Mouse (Mus musculus): ENCODE measurements at regions not wholly inside any gene's neighbourhood (a gene's known extent, or its start where the extent isn't known, plus 50 kb on each side); places are given as distances from the start of the nearest gene placed in this dataset.

GRCm38 (mm10) chr1:72006696-72007291, 205.3 kb downstream of the Mreg start:
- H3K27me3 ChIP-seq (ENCODE audit: control insufficient read depth, insufficient read depth, low read length), result no peaks in the 10 kb centered on the region
- no peak overlapping the region for H3K27ac ChIP-seq
- H3K9ac ChIP-seq (replicated peaks), result no peak overlapping the region
- no peak overlapping the region for H3K4me3 ChIP-seq (ENCODE audit: insufficient read depth in 1 of 2, low read depth in 2 of 2, low read length in 2 of 2)
- DNase-seq (ENCODE audit: low read depth in 3 of 3, low spot score in 3 of 3), result no peak
- WGBS (ENCODE audit: insufficient replicate concordance), result 62% methylated on average over 7 of the region's 7 CpGs
- H3K9me3 ChIP-seq (ENCODE audit: control insufficient read depth, low read length), result no peaks in the 10 kb centered on the region
- H3K4me2 ChIP-seq (ENCODE audit: low read depth), result no peak overlapping the region
- no peak for ATAC-seq (ENCODE audit: insufficient read depth)
- H3K36me3 ChIP-seq (replicated peaks; ENCODE audit: control insufficient read depth, insufficient read depth, low read depth), result no peaks in the 10 kb centered on the region
- TF ChIP-seq EP300 (IDR thresholded peaks at IDR 0.05; ENCODE audit: low read depth), result no peak
- no peak for TF ChIP-seq CTCF (IDR thresholded peaks at IDR 0.05; ENCODE audit: low read depth)
- H3K4me1 ChIP-seq (replicated peaks; ENCODE audit: control insufficient read depth in 2 of 2, insufficient read depth in 2 of 2, low read length in 1 of 2), result peaks cover 3 to 12% of the 10 kb centered on the region in 2 experiments; a peak in 3 of 4 replicates

GRCm38 (mm10) chr1:72005956-72006355, 206.2 kb downstream of the Mreg start:
- 56% methylated on average over 8 of the region's 8 CpGs for WGBS (ENCODE audit: insufficient replicate concordance)
- Histone ChIP-seq H3K9me3 (ENCODE audit: control insufficient read depth, low read length) (no peaks in the 10 kb centered on the region), H3K4me1 (replicated peaks; ENCODE audit: control insufficient read depth in 2 of 2, insufficient read depth in 2 of 2, low read length in 1 of 2) (peaks cover 3 to 12% of the 10 kb centered on the region in 2 experiments; a peak in 3 of 4 replicates), H3K4me2 (ENCODE audit: low read depth) (no peak overlapping the region), H3K36me3 (replicated peaks; ENCODE audit: control insufficient read depth, insufficient read depth, low read depth) (no peaks in the 10 kb centered on the region), H3K9ac (replicated peaks) (no peak overlapping the region), H3K27ac (no peak overlapping the region), H3K4me3 (ENCODE audit: insufficient read depth in 1 of 2, low read depth in 2 of 2, low read length in 2 of 2) (no peak overlapping the region), H3K27me3 (ENCODE audit: control insufficient read depth, insufficient read depth, low read length) (no peaks in the 10 kb centered on the region)
- TF ChIP-seq CTCF (IDR thresholded peaks at IDR 0.05; ENCODE audit: low read depth) (no peak), EP300 (IDR thresholded peaks at IDR 0.05; ENCODE audit: low read depth) (no peak)
- ATAC-seq (ENCODE audit: insufficient read depth), result no peak
- DNase-seq (ENCODE audit: low read depth in 3 of 3, low spot score in 3 of 3), result no peak

GRCm38 (mm10) chr1:72005550-72005949, 206.6 kb downstream of the Mreg start:
- H3K9me3 ChIP-seq (ENCODE audit: control insufficient read depth, low read length), result no peaks in the 10 kb centered on the region
- DNase-seq (ENCODE audit: low read depth in 3 of 3, low spot score in 3 of 3) (no peak), ATAC-seq (ENCODE audit: insufficient read depth) (no peak)
- H3K4me1 ChIP-seq (replicated peaks; ENCODE audit: control insufficient read depth in 2 of 2, insufficient read depth in 2 of 2, low read length in 1 of 2), result peaks cover 3 to 12% of the 10 kb centered on the region in 2 experiments; a peak in 3 of 4 replicates
- no peaks in the 10 kb centered on the region for H3K36me3 ChIP-seq (replicated peaks; ENCODE audit: control insufficient read depth, insufficient read depth, low read depth)
- no peak overlapping the region for H3K9ac ChIP-seq (replicated peaks)
- H3K4me3 ChIP-seq (ENCODE audit: insufficient read depth in 1 of 2, low read depth in 2 of 2, low read length in 2 of 2), result no peak overlapping the region
- WGBS (ENCODE audit: insufficient replicate concordance), result 71% methylated on average over 7 of the region's 7 CpGs
- H3K4me2 ChIP-seq (ENCODE audit: low read depth), result no peak overlapping the region
- H3K27me3 ChIP-seq (ENCODE audit: control insufficient read depth, insufficient read depth, low read length), result no peaks in the 10 kb centered on the region
- H3K27ac ChIP-seq, result no peak overlapping the region
- TF ChIP-seq CTCF (IDR thresholded peaks at IDR 0.05; ENCODE audit: low read depth), result no peak
- TF ChIP-seq EP300 (IDR thresholded peaks at IDR 0.05; ENCODE audit: low read depth), result no peak

GRCm38 (mm10) chr1:72003424-72004278, 208.5 kb downstream of the Mreg start:
- Histone ChIP-seq H3K9me3 (ENCODE audit: control insufficient read depth, low read length) (no peaks in the 10 kb centered on the region), H3K4me2 (ENCODE audit: low read depth) (no peak overlapping the region), H3K4me1 (replicated peaks; ENCODE audit: control insufficient read depth in 2 of 2, insufficient read depth in 2 of 2, low read length in 1 of 2) (peaks cover 0 to 4% of the 10 kb centered on the region in 2 experiments; a peak in 2 of 4 replicates), H3K27me3 (ENCODE audit: control insufficient read depth, insufficient read depth, low read length) (no peaks in the 10 kb centered on the region), H3K4me3 (ENCODE audit: insufficient read depth in 1 of 2, low read depth in 2 of 2, low read length in 2 of 2) (no peak overlapping the region), H3K27ac (no peak overlapping the region), H3K9ac (replicated peaks) (no peak overlapping the region), H3K36me3 (replicated peaks; ENCODE audit: control insufficient read depth, insufficient read depth, low read depth) (no peaks in the 10 kb centered on the region)
- no peak for TF ChIP-seq CTCF (IDR thresholded peaks at IDR 0.05; ENCODE audit: low read depth)
- ATAC-seq (ENCODE audit: insufficient read depth), result no peak
- WGBS (ENCODE audit: insufficient replicate concordance), result 52% methylated on average over 14 of the region's 14 CpGs
- DNase-seq (ENCODE audit: low read depth in 3 of 3, low spot score in 3 of 3), result no peak

GRCm38 (mm10) chr1:72002471-72003116, 209.5 kb downstream of the Mreg start:
- no peaks in the 10 kb centered on the region for H3K36me3 ChIP-seq (replicated peaks; ENCODE audit: control insufficient read depth, insufficient read depth, low read depth)
- DNase-seq (ENCODE audit: low read depth in 3 of 3, low spot score in 3 of 3) (no peak), ATAC-seq (ENCODE audit: insufficient read depth) (no peak; the same call in 1 of the 2 replicates)
- no peak overlapping the region for H3K4me2 ChIP-seq (ENCODE audit: low read depth)
- no peaks in the 10 kb centered on the region for H3K27me3 ChIP-seq (ENCODE audit: control insufficient read depth, insufficient read depth, low read length)
- no peaks in the 10 kb centered on the region for H3K9me3 ChIP-seq (ENCODE audit: control insufficient read depth, low read length)
- no peak overlapping the region for H3K4me3 ChIP-seq (ENCODE audit: insufficient read depth in 1 of 2, low read depth in 2 of 2, low read length in 2 of 2)
- no peak overlapping the region for H3K27ac ChIP-seq
- TF ChIP-seq CTCF (IDR thresholded peaks at IDR 0.05; ENCODE audit: low read depth) (no peak), EP300 (IDR thresholded peaks at IDR 0.05; ENCODE audit: low read depth) (no peak)
- 56% methylated on average over 9 of the region's 9 CpGs for WGBS (ENCODE audit: insufficient replicate concordance)
- no peak overlapping the region for H3K9ac ChIP-seq (replicated peaks)
- peaks cover 0 to 4% of the 10 kb centered on the region in 2 experiments; a peak in 2 of 4 replicates for H3K4me1 ChIP-seq (replicated peaks; ENCODE audit: control insufficient read depth in 2 of 2, insufficient read depth in 2 of 2, low read length in 1 of 2)
